Mouse (Mus musculus) T-cell, adult 2 months (primary cell): ENCODE results near the gene Olfr530.
A peak's percentile ranks its signal among the peaks of the same experiment; 100 is the strongest.

Experiments
- DNase-seq: peaks from one replicate; pipeline ENCODE4 v3.0.0; 2022; ENCODE audit warnings: low spot score

Gene Olfr530

DNA sequence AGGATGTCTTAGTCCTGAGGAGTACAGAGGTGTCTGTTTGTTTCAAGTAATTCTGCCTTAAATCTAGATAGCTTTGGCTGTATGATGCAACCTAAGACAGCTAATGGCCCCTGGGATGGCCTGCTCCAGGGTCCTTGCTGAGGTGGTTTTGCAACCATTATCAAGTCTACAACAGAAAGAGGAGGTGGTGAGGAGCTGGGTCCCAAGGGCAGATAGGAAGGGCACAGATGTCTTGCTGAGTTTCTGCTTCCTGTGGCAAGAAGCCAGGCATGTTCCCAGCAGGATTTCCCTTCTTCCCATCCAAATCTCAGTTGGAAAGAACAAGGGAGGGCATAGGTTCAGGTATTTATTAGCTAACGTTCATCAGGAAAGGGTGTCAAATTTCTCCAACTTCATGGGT is at the start of gene Olfr530:
Gene Olfr530, minus strand, starts transcription at position 101 of the 400 bp plus-strand sequence.
- DNase-seq = no peak

DNA sequence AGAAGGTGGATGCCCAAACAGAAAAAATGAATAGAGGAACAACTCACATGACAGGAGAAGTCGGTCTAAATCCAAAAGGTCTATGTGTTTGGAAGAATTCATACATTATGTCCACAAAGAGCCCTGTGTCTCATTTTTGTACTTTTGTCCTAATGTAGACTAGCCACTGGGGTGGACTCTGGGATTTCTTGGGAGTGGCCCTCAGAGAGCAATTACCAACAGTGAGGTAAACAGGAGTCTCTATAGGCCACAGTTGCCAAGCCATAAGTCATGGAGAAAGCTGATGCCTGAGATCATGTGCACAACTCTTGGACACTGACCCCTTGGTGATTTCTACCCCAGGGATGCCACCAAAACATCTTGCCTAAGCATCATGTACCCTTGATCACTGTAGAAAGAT is 45.4 kb upstream of the Olfr530 start, which contains the start of gene Olfr532:
Gene Olfr532, minus strand, starts transcription at position 101 of the 400 bp plus-strand sequence.
- no peak for DNase-seq

DNA sequence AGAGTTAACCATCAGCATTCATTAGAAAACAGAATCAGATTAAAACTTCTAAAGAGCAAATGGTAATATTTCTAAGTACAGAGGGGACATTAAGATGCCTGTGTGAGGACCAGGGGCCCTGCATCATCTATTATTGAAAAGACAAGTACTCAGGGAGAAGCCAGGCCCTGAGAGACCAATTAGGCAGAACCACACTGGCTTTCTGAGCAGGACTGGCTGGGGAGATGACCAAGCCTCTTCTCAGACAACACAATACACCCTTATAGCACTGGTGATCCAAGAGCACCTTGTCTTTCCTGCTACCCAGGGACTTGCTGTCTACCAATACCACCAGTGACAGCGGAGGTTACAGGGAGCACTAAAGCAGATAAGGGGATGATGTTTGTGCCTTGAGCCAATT is 26.7 kb upstream of the Olfr530 start, which contains the start of gene Olfr531:
Gene Olfr531, minus strand, starts transcription at position 101 of the 400 bp plus-strand sequence.
- no peak for DNase-seq

- no peak for DNase-seq
Observed at GRCm38 (mm10) chr7:140376911-140377310, 780 bp upstream of the Olfr530 start.

DNA sequence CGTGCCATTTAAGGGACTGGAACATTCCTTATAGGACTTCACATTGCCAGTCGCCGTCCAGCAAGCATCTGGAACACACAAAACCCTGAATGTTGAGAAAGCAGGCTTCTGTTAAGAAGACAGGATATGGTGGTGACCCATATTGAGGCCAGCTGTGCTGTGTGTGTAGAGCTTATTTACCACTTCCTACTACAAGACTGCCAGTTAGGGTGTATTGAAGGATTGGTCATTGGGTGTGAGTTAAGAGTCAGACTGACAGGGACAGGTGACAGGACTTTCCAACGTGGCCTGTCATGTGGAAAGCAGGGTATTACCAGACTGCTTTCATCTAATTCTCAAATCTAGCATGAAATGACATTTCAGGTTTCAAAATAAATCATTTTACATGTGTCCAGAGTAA is 1.8 kb downstream of the Olfr530 start:
- DNase-seq = peak; percentile 8

GRCm38 (mm10) chr7:140361571-140361970 is 14.6 kb downstream of the Olfr530 start, which contains the start of gene Olfr60:
TSS of gene Olfr60 (minus strand) at chr7:140361671.
- DNase-seq = no peak

GRCm38 (mm10) chr7:140333717-140334116 is 42.4 kb downstream of the Olfr530 start, which contains the start of gene Olfr527:
TSS of gene Olfr527 (plus strand) at chr7:140334017.
- no peak for DNase-seq

DNA sequence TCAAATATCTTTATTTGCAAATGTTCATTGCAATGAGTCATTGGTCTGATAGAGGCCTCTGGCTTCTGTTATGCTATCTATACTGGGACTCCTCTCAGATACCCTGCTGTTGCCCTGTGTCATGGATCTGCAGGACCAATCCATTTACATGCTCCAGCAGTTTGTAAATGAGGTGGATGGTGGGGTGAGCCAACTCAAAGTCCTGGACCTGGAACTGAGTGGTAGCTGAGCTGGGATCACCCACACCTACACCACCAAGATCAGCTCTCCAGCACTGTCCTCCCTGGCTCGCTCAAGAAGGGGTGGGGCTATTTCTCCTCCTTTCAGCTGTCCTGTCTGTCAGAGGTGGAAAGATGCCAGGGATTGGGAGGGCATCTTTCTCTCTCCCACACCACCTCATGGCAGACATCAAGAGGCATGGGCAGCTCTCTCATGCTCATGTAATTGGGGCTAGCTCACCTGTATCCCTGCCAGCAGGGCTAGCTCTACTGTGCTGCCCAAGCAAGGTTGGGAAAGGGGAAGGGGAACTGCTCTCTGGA is 46.3 kb downstream of the Olfr530 start:
- DNase-seq = no peak
